Mouse (Mus musculus) kidney, adult 2 months (tissue): ENCODE data around the gene Rbms2. TPM values are rescaled to one million over a fixed set of nuclear protein-coding genes. Genes with fewer than 3 reads are reported as not detected.

ENCODE experiments used
- DNase-seq: peaks from one replicate; pipeline ENCODE4 v3.0.0; 2021
- H3K27ac ChIP-seq: fragments of 200-500 bp; 2 replicates; pipeline ENCODE4 v1.5.1; 2012; ENCODE audit warnings: low read depth, low read length, control low read depth, inconsistent platforms; ENCODE audit not compliant: insufficient read depth
- H3K27me3 ChIP-seq: fragments of 200-500 bp; replicated peaks from 2 replicates; pipeline ENCODE4 v1.6.1; 2012; ENCODE audit warnings: mild to moderate bottlenecking, moderate library complexity, low read length, inconsistent platforms; ENCODE audit not compliant: control insufficient read depth, insufficient read depth
- H3K36me3 ChIP-seq: fragments of 200-500 bp; 2 replicates; pipeline ENCODE4 v1.6.1; 2012; ENCODE audit warnings: mild to moderate bottlenecking, moderate library complexity, low read length, inconsistent platforms; ENCODE audit not compliant: control insufficient read depth, insufficient read depth
- H3K4me1 ChIP-seq: fragments of 200-500 bp; 2 replicates; pipeline ENCODE4 v1.6.1; 2011; ENCODE audit warnings: low read length; ENCODE audit not compliant: control insufficient read depth, insufficient read depth
- H3K4me3 ChIP-seq: fragments of 200-500 bp; 2 replicates; pipeline ENCODE4 v1.5.1; 2011; ENCODE audit warnings: mild to moderate bottlenecking, low read depth, low read length, control low read depth; ENCODE audit not compliant: insufficient read depth
- CTCF ChIP-seq: fragments of 200-500 bp; conservative IDR thresholded peaks from 2 replicates; pipeline ENCODE4 v1.5.1; 2011; ENCODE audit warnings: low read depth, mild to moderate bottlenecking, control low read depth, low read length, moderate library complexity, mixed read lengths; ENCODE audit not compliant: insufficient read depth, insufficient read length
- POLR2A ChIP-seq: fragments of 200-500 bp; IDR thresholded peaks from one replicate; pipeline ENCODE4 v1.6.1; 2011; ENCODE audit warnings: low read depth, low read length, control low read depth
- WGBS: fragments of 180-500 bp; shearing (Covaris S2); methylation state at CpG from one replicate; pipeline ENCODE4 v1.1.7; 2018; 5-methylcytosine and 5-hydroxymethylcytosine counted together
- polyA plus RNA-seq: library from polyadenylated mRNA; depleted of rRNA; stranded (reverse); fragments of >200 nt; gene quantifications from 2 replicates; pipeline ENCODE4 v1.2.3, GENCODE M21; 2012

The Rbms2 gene
- polyA plus RNA-seq, 1 experiment, result 69.0 TPM

DNA sequence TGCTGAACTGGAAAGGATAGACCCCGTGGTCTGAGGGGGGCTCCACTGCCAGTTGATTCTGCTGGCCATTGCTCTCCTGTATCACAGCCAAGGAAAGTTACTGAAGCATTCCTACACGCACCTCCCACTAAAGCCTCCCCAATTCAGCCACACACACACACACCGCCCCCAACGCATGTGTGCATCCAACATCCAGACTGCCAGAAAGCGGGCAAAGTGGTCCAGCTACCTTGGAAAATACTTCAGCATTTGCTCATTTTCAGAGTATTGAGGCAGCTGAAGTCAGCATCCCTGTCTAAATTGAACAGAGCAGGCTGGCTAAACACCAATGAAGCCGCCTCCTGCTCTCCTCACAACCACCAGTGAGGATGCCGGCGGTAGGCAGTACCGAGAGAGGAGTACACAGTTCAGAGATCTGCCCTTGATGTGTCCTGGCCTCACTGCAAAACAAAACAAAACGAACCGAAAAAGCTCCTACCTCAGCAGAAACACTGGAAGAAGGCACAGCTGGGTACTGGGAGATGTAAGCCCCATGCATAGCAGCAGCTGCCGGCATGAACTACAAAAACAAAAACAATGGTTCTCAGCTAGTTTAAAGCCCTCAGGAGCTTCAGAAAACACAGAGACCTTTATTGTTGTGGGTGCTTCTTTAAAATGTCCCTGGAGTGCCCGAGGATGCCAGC, 46.3 kb downstream of the Rbms2 start:
- Histone ChIP-seq H3K27me3 (no peaks in the 10 kb centered on the region), H3K4me1 (no peaks in the 10 kb centered on the region), H3K27ac (no peak overlapping the region), H3K4me3 (no peak overlapping the region), H3K36me3 (no peaks in the 10 kb centered on the region)
- DNase-seq, result peak; percentile 14
- WGBS, result 43% methylated on average over 13 of the region's 13 CpGs
- no peak for TF ChIP-seq POLR2A
- TF ChIP-seq CTCF, result no peak

DNA sequence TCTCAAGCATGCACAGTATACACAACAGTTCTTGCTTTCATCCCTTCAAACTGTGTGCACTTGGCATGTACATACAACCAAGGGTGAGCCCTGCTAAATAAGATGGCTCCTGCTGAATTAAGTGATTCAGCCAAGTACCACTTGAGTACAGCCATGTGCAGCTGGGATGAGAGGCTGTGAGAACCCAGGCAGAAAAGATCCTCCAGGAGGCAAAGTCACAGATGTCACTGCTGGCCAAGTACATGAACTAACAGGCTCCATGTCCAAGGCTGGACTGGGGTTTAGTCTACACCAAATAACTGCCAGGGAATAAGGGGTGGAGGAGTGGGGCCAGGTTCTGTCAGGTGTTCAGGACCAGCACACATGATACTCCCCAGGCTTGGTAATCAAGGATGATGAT, 48.3 kb downstream of the Rbms2 start:
- Histone ChIP-seq H3K4me1 (no peaks in the 10 kb centered on the region), H3K27me3 (no peaks in the 10 kb centered on the region), H3K4me3 (no peak overlapping the region), H3K27ac (no peak overlapping the region), H3K36me3 (no peaks in the 10 kb centered on the region; the same call in 1 of the 2 replicates)
- TF ChIP-seq POLR2A (no peak), CTCF (no peak)
- no peak for DNase-seq

DNA sequence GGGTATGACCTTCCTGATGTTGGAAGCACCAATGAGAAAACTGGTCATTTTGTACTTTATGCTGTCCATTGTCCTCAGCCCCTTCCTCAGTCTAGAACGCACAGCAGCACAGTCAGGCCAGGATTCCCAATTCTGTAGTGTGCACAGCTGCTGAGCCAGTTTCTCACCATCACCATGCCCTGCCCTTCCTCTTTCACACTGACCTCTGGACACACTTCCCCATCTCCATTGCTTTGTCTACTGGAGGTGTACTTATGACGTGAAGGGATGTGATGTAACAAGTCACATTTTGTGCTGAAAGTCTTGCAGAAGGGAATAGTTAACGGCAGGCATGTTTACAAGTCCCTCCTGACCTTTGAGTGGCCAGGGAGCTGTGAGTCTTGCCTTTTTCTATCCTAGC, 48.8 kb downstream of the Rbms2 start:
- TF ChIP-seq CTCF, result no peak
- TF ChIP-seq POLR2A, result no peak
- Histone ChIP-seq H3K4me1 (no peaks in the 10 kb centered on the region), H3K27me3 (no peaks in the 10 kb centered on the region), H3K36me3 (no peaks in the 10 kb centered on the region; the same call in 1 of the 2 replicates), H3K27ac (no peak overlapping the region), H3K4me3 (no peak overlapping the region)
- DNase-seq, result no peak
- 64% methylated on average over 3 of the region's 3 CpGs for WGBS

DNA sequence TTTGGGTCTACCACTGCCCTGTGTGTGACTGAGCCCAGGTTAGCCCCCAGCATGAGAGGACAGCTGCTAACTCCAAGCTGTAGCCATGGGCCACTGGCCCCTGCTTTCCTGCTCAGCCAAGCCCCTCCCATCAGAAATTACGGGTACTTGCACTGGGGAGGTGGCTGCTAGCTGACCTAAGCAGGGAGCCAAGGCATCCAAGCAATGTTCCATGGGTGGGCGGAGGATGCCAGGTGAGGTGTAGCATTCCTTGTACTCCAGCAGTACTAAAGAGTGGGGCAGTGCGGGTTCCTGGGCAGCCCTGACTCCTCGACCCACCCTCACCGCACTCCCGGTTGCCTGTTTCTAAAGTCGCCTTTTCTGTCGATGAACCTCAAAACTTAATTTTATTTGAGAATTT, 52.0 kb downstream of the Rbms2 start:
- TF ChIP-seq CTCF (no peak), POLR2A (no peak)
- DNase-seq, result no peak
- H3K36me3 ChIP-seq, result peaks cover 3% of the 10 kb centered on the region
- H3K27me3 ChIP-seq, result no peaks in the 10 kb centered on the region
- H3K27ac ChIP-seq, result no peak overlapping the region
- no peaks in the 10 kb centered on the region for H3K4me1 ChIP-seq
- H3K4me3 ChIP-seq, result no peak overlapping the region
- 78% methylated on average over 8 of the region's 8 CpGs for WGBS

DNA sequence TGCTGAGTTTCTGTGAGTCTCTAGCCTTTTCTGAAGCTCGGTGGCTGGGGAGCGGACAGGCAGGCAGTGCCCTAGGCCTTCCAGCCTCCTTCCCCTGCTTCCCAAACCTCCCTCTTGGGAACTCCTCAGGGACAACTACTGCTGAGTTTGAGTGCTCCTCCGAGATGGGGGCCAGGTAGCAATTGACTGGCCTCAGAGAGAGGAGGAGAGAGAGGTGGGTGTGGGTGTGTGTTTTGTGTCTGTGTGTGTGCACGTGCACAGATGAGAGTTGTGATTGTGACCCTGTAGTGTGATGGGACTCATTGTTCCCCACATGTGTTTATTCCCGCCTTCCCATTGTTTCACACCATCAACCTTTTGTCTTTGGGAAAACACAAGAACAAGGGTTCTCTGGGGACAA, 52.6 kb downstream of the Rbms2 start:
- TF ChIP-seq POLR2A (no peak), CTCF (no peak)
- WGBS, result 78% methylated on average over 5 of the region's 5 CpGs
- Histone ChIP-seq H3K27ac (no peak overlapping the region), H3K4me1 (no peaks in the 10 kb centered on the region), H3K4me3 (no peak overlapping the region), H3K36me3 (peaks cover 5% of the 10 kb centered on the region), H3K27me3 (no peaks in the 10 kb centered on the region)
- no peak for DNase-seq

DNA sequence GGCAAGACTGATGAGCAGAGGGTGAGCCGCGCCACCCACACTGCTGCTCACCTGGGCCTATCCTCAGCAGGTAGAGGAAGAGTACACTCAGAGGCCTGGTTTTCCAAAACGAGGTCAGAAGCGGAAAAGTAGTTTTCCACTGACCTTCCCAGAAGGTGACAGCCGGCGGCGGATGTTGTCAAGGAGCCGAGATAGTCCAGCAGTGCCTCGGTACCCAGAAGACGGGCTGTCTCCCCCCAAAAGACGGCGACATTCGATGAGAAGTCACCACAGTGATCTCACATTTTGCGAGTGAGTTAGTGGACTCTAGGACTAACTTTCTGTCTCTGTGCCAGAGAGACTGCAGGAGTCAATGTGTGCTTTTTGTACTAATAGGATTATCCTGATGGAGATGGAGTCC, 54.1 kb downstream of the Rbms2 start:
- no peak overlapping the region for H3K4me3 ChIP-seq
- H3K27ac ChIP-seq, result no peak overlapping the region
- TF ChIP-seq POLR2A, result no peak
- TF ChIP-seq CTCF, result no peak
- peaks cover 6% of the 10 kb centered on the region for H3K36me3 ChIP-seq
- no peak for DNase-seq
- H3K4me1 ChIP-seq, result no peaks in the 10 kb centered on the region
- no peaks in the 10 kb centered on the region for H3K27me3 ChIP-seq
- WGBS, result 89% methylated on average over 14 of the region's 14 CpGs

DNA sequence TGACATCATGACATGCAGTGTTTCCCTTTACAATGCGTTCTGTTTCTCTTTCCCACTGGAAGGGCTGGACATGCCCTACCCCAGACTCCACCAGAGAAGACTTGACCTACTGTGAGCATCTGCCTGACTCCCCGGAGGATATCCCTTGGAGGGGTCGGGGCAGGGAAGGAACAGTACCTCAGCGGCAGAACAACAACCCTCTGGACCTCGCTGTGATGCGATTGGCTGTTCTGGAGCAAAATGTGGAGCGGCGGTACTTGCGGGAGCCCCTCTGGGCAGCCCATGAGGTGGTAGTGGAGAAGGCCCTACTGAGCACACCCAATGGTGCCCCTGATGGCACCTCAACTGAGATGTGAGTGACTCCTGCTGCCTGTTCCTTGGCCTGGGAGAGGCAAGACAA, 55.3 kb downstream of the Rbms2 start:
- Histone ChIP-seq H3K4me1 (no peaks in the 10 kb centered on the region), H3K4me3 (no peak overlapping the region), H3K27me3 (no peaks in the 10 kb centered on the region), H3K27ac (no peak overlapping the region), H3K36me3 (peaks cover 6% of the 10 kb centered on the region)
- TF ChIP-seq CTCF (no peak), POLR2A (no peak)
- WGBS, result 96% methylated on average over 9 of the region's 9 CpGs
- DNase-seq, result no peak
